In genomic region chr19:31714418-31714817, GRCm38 (mm10) we compare ENCODE assay signal across 13 mouse cellular contexts.
"Had no signal": no experiment of that assay in that cellular context is flagged by ENCODE, and none has a peak within 500 bp of the region (broad histone marks: within the 10 kb centered on the region; RNA-seq: fewer than 3 reads in every experiment).

No protein-coding gene starts in this region.

- H3K36me3 ChIP-seq: limb, embryonic 15.5 days; midbrain, embryonic 10.5 days; neural tube, embryonic 15.5 days had no signal

- H3K9me3 ChIP-seq: limb, embryonic 15.5 days; midbrain, embryonic 10.5 days; neural tube, embryonic 15.5 days had no signal

- H3K4me1 ChIP-seq: limb, embryonic 15.5 days; midbrain, embryonic 10.5 days; neural tube, embryonic 15.5 days had no signal

- H3K27me3 ChIP-seq: limb, embryonic 15.5 days; neural tube, embryonic 15.5 days had no signal

- H3K9ac ChIP-seq: limb, embryonic 15.5 days; liver, embryonic 14.5 days; neural tube, embryonic 15.5 days had no signal

- H3K4me2 ChIP-seq: limb, embryonic 15.5 days; neural tube, embryonic 15.5 days had no signal

- H3K4me3 ChIP-seq: limb, embryonic 15.5 days; midbrain, embryonic 10.5 days; myocyte; neural tube, embryonic 15.5 days had no signal

- DNase-seq: kidney, adult 11 months; layer of hippocampus, adult 9-11 months; layer of hippocampus, postnatal 36 days; midbrain, embryonic 14.5 days; right cerebral cortex, adult 18-20 months; right cerebral cortex, postnatal 25 days; thymus, postnatal 4 days had no signal

- H3K27ac ChIP-seq: limb, embryonic 15.5 days; liver, embryonic 14.5 days; midbrain, embryonic 10.5 days; neural tube, embryonic 15.5 days; stomach, postnatal 0 days had no signal
